Mouse (Mus musculus) hematopoietic stem cell, adult 5-6 weeks (primary cell): Measurements from ENCODE around the gene Fndc3b. TPM values are rescaled to one million over a fixed set of nuclear protein-coding genes. Genes with fewer than 3 reads are reported as not detected.

ENCODE experiments used
- ATAC-seq, 2 experiments: fragments of 125-278 bp in 1 of 2; replicated peaks in 1 of 2; 2 replicates each; pipeline ENCODE4 v1.8.0; 2016 to 2017; ENCODE audit warnings: inconsistent platforms in 2 of 2, mild to moderate bottlenecking in 2 of 2, moderate number of reproducible peaks in 2 of 2, low read depth in 1 of 2, moderate TSS enrichment in 1 of 2; ENCODE audit not compliant: low FRiP score in 2 of 2, poor library complexity in 2 of 2, severe bottlenecking in 2 of 2, insufficient read depth in 1 of 2, low TSS enrichment in 1 of 2
- total RNA-seq: library from RNA; stranded (forward); fragments of 172-1452, 232-1000 nt; gene quantifications from 2 replicates; pipeline ENCODE4 v1.2.3, GENCODE M21; 2017

The Fndc3b gene
- total RNA-seq, 1 experiment from 2014 or later, result 6.5 TPM

DNA sequence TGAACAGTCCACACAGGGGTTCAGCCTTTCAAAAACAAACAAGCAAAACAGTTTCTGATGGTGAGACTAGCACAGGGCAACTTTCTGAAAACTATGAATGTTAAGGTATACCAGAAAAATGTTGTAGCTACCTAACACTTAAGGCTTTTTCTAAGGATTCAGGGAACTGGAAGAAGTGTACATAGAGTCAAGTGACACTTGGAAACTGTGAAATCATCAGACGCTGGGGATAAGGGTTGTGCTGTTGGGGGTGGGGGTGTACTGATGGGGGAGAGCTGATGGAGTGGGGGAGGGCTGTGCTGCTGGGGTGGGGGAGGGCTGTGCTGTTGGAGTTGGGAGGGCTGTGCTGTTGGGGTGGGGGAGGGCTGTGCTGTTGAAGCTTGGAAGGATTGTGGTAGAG, 61.8 kb downstream of the Fndc3b start:
- no peak for ATAC-seq

DNA sequence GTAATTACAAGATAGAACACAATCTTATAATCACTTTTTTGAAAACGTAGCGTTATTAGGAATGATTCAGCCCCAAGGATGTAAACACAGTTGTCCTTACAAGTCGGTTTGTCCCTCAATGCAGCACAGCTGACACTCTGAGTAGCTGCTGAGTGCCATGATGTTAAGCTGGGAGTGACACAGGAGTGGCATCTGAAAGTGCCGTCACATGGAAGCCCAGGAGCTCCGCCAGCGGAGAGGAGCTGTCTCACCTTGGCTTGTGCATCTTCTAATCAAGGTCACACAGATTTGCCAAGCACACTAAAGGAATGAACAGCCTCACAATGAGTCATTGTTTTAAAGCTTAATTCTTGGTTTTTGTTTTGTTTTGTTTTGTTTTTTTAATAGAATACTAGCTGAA, 68.7 kb downstream of the Fndc3b start:
- ATAC-seq, result no peak

DNA sequence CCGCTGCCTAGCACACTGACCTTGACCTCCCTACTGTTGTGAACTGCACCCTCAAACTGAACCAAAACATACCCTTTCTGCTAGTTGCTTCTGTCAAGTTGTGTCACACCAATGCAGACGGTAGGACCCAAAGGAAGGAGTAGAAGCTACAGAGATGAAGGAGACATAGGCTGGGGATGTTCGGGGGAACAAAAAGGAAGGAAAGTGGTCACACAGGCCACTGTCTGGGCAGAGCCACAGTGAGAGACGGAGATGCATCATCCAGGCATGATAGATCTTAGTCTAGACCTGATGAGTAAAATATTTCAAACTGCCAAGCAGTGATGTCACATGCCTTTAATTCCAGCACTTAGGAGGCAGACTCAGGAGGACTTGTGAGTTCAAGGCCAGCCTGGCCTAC, 71.4 kb downstream of the Fndc3b start:
- no peak for ATAC-seq

DNA sequence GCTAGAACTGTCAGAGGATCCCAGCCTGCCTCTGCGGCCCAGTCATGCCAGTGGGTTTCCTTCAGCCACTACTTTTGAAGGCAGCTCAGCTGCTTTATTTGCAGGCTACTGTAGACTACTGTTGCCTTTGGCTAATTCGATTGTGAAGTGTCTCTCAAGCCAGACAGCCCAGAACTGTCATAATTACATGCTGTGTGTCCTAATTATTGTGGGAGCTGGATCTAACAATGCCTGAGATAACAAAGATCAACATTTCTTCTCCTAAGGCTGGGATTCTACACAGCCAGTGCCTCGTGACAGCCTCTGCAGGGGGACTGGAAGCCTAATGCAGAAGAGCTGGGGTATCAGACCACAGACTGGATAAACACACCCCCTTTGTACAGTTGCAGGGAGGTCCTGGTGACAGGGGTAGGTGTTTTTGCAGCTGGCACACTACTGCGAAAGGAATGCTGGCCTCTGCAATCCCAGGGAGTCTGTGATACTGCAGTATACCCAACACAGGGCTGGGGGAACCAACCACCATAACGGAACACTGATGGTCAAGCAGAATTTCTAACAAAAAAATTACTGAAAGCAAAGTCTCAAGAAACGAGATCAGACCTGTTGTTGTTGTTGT, 74.0 kb downstream of the Fndc3b start:
- ATAC-seq, result no peak

DNA sequence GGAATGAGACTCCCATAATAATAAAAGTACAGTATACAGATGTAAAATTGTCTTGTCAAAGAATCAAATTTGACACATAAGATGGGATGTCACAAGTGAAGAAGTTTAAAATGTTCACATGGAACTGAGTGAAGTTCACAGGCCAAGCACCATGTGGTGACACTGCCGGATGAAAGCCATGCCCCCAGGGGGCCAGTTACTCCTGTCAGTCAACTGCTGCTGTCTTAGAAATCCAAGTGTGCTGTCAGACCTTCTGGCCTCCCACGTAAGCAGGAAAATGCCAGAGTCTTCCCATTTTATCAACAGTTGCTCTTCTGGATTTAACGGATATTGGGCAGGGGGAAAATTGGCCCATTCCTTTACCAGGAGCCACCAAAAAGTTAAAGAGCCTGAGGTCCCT, 75.3 kb downstream of the Fndc3b start:
- ATAC-seq, result no peak

DNA sequence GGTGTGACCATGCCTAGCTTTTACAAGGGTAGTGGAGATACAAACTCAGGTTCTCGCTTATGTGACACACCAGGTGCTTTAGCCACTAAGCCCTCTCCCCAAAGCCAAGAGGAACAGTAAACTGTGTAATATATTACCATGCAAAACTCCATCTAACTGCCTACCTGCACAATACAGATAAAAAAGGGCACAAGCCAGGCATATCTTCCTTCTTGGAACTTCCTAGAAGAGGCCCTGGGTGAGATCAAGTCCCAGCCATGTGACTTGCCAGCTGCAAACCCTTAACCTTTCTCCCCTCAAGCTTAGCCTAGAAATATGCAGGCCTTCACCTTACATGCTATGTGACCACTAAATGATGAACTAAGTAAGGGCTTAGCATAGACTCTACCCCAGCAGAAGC, 78.2 kb downstream of the Fndc3b start:
- no peak for ATAC-seq

DNA sequence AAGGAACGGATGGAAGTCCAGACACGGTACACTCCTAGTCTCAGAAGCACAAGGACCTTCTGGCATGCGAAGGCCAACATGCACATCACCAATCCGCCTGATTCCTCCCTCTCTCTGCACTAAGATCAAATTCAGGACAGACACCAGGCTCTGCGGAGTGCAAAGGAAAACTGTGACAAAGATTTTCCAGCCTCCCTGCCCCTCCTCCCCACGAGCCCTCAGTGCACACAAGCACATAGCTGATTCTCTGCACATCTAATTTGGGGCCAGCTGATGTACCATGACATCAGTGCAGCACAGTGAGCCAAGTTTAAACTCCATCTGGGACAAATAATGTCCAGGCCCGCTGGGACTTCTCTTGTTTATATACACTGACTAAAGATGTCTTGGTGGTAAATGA, 80.0 kb downstream of the Fndc3b start:
- no peak for ATAC-seq

DNA sequence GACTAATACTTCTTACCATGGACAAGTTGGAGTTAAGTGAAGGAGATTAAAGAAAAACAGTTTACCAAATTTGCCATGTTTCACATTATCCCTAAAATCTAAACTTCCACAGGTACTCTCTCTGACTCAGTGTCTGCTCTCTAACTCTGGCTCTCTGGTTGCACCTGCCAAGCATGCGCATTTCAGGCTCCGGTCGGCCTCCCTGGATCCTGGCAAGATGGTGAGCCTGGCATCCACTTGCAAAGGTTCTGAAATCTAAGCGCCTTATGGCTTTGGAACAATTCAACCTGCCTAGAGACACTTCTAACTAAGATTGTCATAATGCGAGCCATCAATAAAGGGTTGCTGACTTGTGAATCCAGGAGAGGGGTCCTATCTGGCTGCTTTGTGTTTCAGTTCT, 81.4 kb downstream of the Fndc3b start:
- no peak for ATAC-seq

DNA sequence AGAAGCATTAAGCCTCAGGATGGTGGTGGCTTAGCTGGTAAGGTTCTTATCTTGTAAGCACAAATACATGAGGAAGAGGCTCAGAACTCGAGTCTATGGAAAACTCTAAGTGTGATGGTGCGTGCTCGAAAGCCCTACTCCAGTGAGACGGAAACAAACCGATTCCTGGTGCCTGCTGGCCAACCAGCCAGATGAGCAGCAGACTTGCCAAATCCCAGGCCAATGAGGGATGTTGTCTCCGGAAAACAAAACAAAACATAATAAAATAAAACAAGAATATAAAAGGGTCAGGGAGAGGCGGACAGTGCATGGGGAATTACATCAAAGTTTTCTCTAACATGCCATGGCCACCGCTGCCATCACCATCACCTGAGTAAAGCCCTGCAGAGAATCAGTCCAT, 84.8 kb downstream of the Fndc3b start:
- no peak for ATAC-seq

DNA sequence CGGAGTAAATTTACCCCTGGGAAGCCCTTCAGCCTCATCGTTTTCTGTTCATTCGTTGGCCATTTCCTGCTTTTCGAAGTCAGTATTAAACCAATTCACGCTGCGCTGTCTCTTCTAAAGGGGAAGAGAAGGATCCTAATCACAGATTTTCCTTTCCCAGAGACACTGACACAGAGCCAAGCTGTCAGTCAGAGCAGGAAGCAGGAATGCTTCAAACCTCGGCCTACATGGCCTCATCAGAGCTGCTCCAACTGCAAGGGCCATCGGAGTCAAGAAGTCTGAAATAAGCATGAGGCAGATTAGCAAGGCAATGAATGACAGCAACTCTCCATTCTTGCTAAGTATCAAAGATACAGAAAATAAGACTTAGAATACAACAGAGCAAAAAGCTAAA, 85.5 kb downstream of the Fndc3b start:
- no peak for ATAC-seq

DNA sequence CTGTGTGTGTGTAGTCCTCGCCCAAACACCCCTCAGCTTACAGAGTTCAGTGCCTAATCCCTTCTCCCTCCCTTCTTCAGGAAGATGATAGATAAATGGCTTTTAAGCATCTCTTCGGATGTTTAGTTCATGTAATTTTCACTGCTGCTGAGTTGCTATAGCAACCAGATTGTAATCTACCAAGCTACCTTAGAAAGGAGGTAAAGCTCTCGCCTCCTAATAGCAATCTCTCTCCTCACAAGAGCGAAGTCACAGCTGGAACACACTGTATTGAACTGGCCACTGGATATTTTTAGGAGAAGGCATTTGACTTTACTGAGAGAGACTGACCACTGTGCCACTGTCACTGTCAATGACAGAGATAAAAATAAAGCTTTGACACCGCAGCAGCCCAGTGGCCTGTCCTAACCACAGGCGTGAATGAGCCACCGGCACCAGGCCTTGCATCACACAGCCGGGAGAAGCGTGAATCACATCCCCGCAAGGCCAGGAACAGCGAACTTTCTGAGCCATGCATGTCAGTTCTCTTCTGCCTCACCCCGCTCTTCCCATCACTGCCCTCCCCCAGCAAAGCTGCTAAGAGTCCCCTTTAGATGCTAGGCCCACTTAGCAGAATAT, 86.0 kb downstream of the Fndc3b start:
- ATAC-seq, result no peak

DNA sequence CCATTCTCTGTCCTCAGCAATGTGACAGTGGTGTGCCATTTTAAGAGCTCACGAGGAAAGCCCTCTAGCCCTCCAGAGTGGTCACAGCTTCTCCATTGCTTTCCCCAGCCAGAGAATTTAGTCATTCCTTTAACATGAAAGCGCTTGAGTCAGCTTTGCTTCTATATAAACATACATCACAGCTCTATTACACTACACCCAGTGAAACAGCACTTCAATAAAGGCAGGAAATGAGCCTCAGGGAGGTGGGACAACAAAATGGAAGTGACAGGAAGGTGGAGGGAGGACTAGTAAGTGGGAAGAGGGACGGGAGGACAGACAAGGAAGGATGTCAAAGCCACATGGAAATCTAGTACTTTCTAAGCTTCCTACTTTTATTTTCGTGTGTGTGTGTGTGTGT, 88.7 kb downstream of the Fndc3b start:
- ATAC-seq, result no peak

DNA sequence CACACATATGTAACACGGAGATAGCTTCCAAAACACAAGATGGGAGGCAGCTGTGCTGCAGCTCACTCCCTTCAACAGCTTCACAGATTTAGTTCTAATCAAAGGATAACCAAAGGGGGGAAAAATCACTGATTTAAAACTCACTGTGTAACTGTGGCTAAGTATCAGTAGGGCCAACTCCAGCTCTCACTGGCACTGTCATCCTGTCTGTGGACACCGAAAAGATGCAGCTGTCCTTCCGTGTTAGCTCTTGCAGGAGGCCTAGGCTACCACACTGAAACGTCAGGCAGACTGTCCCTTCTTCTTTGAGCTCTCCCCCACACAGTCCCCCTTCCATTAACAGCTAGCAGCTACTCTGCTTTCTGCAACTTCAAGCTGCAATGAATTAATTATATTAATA, 89.9 kb downstream of the Fndc3b start:
- no peak for ATAC-seq

DNA sequence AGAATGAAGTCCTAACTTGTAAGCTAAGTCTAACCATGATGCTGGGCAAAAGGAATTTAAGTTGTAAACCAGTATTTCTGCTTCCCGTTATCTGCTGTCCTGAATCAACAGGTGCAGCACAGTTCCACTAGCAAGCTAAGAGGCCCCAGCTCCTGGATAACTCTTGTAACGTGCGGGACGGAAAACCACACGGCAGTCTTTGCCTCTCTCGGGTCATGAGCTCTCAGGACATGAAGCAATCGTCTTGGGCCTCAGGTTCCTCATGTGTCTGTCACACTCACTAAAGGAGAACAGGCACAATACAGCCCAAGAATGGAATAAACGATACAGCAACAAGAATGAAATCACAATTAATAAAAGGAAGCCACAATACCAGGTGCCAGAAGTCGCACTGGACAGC, 93.4 kb downstream of the Fndc3b start:
- peak; percentile 79 to 83 for ATAC-seq

DNA sequence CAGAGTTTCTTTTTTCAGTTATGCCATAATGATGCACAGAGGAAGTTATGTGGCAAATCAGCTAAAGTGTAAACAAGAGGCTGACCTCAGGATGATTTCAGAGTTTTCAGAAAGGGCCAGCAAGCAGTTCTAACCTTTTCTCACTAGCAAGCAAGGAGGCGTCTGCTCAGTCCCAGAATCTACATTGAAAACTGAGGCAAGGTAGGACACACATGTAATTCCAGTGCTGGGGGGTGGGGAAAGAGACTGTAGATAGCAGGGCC, 93.9 kb downstream of the Fndc3b start:
- ATAC-seq, result peak; percentile 40 to 54; a peak in 3 of 4 replicates

DNA sequence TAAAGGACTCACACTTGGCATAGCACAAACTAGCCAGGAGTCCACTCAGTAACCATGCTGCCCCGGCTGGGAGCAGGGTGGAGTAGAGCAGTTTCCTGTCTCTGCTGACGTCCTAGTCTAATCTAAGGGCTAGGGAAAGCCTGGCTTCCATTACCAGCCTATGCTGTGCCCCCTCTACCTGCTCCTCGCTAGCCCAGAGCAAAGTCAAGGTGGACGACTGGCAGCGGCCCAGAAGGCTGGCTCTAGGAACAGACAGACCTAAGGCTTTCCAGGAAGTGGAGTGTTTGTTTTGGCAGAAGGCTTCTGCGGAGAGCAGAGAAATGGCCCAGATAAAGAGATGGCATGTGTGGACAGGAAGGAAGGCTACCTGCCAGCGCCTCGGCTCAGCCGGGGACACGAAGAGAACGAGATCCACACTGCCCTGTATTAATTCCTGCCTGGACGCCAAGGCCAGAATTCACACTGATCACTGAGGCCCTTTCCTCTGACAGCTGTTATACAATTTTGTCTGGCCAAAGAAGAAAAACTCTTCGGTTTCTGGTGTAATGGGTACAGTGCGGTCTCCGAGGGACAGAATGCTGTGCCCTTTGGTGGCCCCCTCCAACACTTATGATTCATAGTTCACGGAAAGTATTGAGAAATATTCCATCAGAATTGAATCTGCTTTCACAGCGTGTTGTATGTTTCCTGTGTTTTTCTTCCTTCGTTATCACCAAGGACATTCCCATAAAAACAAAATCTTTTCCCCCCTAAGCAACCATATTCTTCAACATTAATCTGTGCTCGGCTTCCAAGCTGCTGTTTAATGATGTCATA, 94.5 kb downstream of the Fndc3b start:
- ATAC-seq, result peak; percentile 6 to 18; a peak in 2 of 4 replicates

DNA sequence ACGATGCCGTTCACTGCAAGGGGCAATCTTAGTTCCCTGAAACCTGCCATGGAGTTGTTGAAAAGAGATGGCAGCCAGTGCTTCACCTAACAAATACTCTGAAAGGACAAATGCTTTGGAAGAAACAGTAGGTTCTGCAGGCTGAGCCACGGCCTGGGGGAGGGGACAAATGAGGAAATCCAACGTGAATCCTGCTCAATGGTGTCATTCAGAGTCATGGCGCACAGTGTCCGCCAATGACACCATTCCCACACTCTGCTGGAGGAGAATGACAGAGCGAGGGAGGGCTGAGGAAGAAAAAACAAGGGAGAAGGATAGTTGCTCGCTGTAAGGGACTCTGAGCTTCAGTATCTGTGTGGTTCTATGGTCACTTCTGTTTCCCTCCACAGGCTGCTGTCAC, 95.6 kb downstream of the Fndc3b start:
- no peak for ATAC-seq

DNA sequence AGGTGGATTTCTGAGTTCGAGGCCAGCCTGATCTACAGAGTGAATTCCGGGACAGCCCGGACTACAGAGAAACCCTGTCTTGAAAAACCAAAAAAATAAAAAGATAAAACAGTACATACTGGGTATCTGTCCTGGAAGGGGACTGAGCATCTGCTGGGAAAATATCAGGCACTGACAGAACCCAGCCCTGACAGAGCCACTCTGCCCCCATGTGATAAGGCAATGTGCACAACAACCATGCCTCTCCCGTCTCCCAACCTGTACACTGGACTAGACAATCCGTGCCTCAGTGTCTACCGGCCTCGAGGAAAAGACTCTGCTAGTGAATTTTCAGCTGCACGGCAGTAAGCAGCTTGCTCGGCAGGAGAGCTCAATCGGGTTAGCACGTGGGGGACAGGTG, 97.3 kb downstream of the Fndc3b start:
- ATAC-seq, result no peak

DNA sequence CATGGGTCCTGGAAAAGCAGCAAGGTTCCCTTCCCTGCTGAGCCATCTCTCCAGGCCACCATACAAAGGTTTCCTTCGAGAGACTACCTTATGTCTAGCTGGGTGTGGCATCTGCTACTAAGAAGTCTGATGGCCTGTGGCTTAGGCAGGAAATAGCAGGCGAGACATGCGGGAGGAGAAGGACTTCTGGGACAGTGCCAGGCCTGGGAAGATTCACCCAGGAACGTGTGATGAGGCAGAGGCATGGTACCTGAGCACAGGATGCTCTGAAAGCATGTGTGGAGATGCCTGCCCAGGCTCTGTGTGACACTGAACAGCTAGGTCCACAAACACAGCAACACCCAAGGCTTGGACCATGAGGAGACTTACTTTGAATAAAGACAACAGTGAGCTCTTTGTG, 98.1 kb downstream of the Fndc3b start:
- no peak for ATAC-seq
